Mouse (Mus musculus) lung, embryonic 16.5 days (tissue): ENCODE measurements around the gene Rbms3. TPM values are rescaled to one million over a fixed set of nuclear protein-coding genes. Genes with fewer than 3 reads are reported as not detected.

Experiments
- ATAC-seq: fragments of 200-750 bp; cut with Nextera tagmentation; 2 replicates; pipeline ENCODE4 v1.8.0; 2017; ENCODE audit warnings: low read depth, mild to moderate bottlenecking, moderate library complexity
- H3K27ac ChIP-seq: fragments of 300-500 bp; sonication (generic); 2 replicates; pipeline ENCODE4 v1.5.1; 2014; ENCODE audit warnings: mild to moderate bottlenecking, control low read depth, low read length
- H3K27me3 ChIP-seq: fragments of 300-500 bp; sonication (generic); 2 replicates; pipeline ENCODE4 v1.6.1; 2014; ENCODE audit warnings: low read depth, low read length, mixed read lengths; ENCODE audit not compliant: control insufficient read depth, insufficient read depth
- H3K36me3 ChIP-seq: fragments of 300-500 bp; sonication (generic); 2 replicates; pipeline ENCODE4 v1.6.1; 2014; ENCODE audit warnings: low read length; ENCODE audit not compliant: control insufficient read depth, insufficient read depth
- H3K4me1 ChIP-seq: fragments of 300-500 bp; sonication (generic); replicated peaks from 2 replicates; pipeline ENCODE4 v1.6.1; 2014; ENCODE audit warnings: low read length, mixed read lengths; ENCODE audit not compliant: control insufficient read depth, insufficient read depth
- H3K4me2 ChIP-seq: fragments of 300-500 bp; sonication (generic); 2 replicates; pipeline ENCODE4 v1.6.1; 2014; ENCODE audit warnings: low read depth, low read length, control low read depth
- H3K4me3 ChIP-seq: fragments of 300-500 bp; sonication (generic); 2 replicates; pipeline ENCODE4 v1.5.1; 2014; ENCODE audit warnings: mild to moderate bottlenecking, low read length, control low read depth
- H3K9ac ChIP-seq: fragments of 300-500 bp; sonication (generic); 2 replicates; pipeline ENCODE4 v1.6.1; 2014; ENCODE audit warnings: low read length, control low read depth
- H3K9me3 ChIP-seq: fragments of 300-500 bp; sonication (generic); 2 replicates; pipeline ENCODE4 v1.6.1; 2016; ENCODE audit warnings: low read length; ENCODE audit not compliant: control insufficient read depth
- WGBS: fragments of 180-500 bp; shearing (Covaris S2); extraction: QIAGEN DNeasy Blood & Tissue Kit; methylation state at CpG from one replicate; pipeline ENCODE4 v1.1.7; 2014; 5-methylcytosine and 5-hydroxymethylcytosine counted together
- polyA plus RNA-seq: library from polyadenylated mRNA; unstranded; fragments of >200 nt; fragmentation: Nextera tagmentation; extraction: Ambion mirVana; gene quantifications from 2 replicates; pipeline ENCODE4 v1.2.1, GENCODE M21; 2015

The Rbms3 gene
- polyA plus RNA-seq, 1 experiment from 2014 or later, result 104 TPM

GRCm38 (mm10) chr9:116946787-116947186 lies 682.9 kb downstream of the Rbms3 start:
- WGBS, result 83% methylated on average over 3 of the region's 3 CpGs
- H3K36me3 ChIP-seq, result no peaks in the 10 kb centered on the region
- H3K4me1 ChIP-seq, result peaks cover 5% of the 10 kb centered on the region; the same call in 1 of the 2 replicates
- H3K27me3 ChIP-seq, result no peaks in the 10 kb centered on the region
- H3K4me2 ChIP-seq, result no peak overlapping the region
- H3K4me3 ChIP-seq, result no peak overlapping the region
- H3K27ac ChIP-seq, result no peak overlapping the region
- no peaks in the 10 kb centered on the region for H3K9me3 ChIP-seq
- H3K9ac ChIP-seq, result no peak overlapping the region
- ATAC-seq, result no peak

GRCm38 (mm10) chr9:116945689-116946088 lies 684.0 kb downstream of the Rbms3 start:
- Histone ChIP-seq H3K4me2 (no peak overlapping the region), H3K36me3 (no peaks in the 10 kb centered on the region), H3K4me3 (no peak overlapping the region), H3K9ac (no peak overlapping the region), H3K4me1 (peaks cover 5% of the 10 kb centered on the region; the same call in 1 of the 2 replicates), H3K9me3 (no peaks in the 10 kb centered on the region), H3K27ac (no peak overlapping the region), H3K27me3 (no peaks in the 10 kb centered on the region)
- WGBS, result 49% methylated on average over 9 of the region's 9 CpGs
- peak; percentile 53; the same call in 1 of the 2 replicates for ATAC-seq

DNA sequence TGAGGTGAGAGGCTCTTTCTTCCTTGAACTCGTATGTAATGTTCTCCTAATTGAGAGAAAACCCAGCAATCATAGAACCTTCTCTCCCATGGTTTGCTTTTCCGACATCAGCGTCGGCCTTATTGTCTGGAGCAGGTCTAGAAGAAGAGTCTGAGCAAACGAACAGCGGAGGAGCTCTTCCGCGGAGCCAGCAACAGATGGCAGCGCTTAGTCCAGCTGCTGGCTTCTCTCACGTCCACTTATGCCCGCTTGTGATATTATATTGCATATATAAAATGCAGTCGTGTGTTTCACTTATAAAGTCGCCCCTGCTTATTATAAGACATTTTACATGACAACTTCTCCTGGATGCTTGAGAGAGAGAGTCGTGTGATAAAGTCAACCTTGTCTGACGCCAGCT lies 685.8 kb downstream of the Rbms3 start:
- H3K9ac ChIP-seq, result no peak overlapping the region
- H3K27me3 ChIP-seq, result no peaks in the 10 kb centered on the region
- no peaks in the 10 kb centered on the region for H3K36me3 ChIP-seq
- no peak overlapping the region for H3K27ac ChIP-seq
- H3K4me3 ChIP-seq, result no peak overlapping the region
- peaks cover 5% of the 10 kb centered on the region; the same call in 1 of the 2 replicates for H3K4me1 ChIP-seq
- H3K9me3 ChIP-seq, result no peaks in the 10 kb centered on the region
- ATAC-seq, result no peak
- H3K4me2 ChIP-seq, result no peak overlapping the region
- 61% methylated on average over 15 of the region's 15 CpGs for WGBS

- Histone ChIP-seq H3K27ac (no peak overlapping the region), H3K36me3 (no peaks in the 10 kb centered on the region), H3K4me2 (no peak overlapping the region), H3K27me3 (no peaks in the 10 kb centered on the region), H3K9me3 (no peaks in the 10 kb centered on the region), H3K4me1 (peaks cover 5% of the 10 kb centered on the region; the same call in 1 of the 2 replicates), H3K4me3 (no peak overlapping the region), H3K9ac (no peak overlapping the region)
- WGBS, result 43% methylated on average over 4 of the region's 4 CpGs
- ATAC-seq, result no peak
Observed at GRCm38 (mm10) chr9:116941116-116941515, 688.6 kb downstream of the Rbms3 start.

- 80% methylated on average over 8 of the region's 8 CpGs for WGBS
- Histone ChIP-seq H3K27ac (no peak overlapping the region), H3K9me3 (no peaks in the 10 kb centered on the region), H3K36me3 (no peaks in the 10 kb centered on the region), H3K4me2 (no peak overlapping the region), H3K27me3 (no peaks in the 10 kb centered on the region), H3K4me1 (peaks cover 5% of the 10 kb centered on the region; the same call in 1 of the 2 replicates), H3K4me3 (no peak overlapping the region), H3K9ac (no peak overlapping the region)
- no peak for ATAC-seq
Observed at GRCm38 (mm10) chr9:116940693-116941092, 689.0 kb downstream of the Rbms3 start.

DNA sequence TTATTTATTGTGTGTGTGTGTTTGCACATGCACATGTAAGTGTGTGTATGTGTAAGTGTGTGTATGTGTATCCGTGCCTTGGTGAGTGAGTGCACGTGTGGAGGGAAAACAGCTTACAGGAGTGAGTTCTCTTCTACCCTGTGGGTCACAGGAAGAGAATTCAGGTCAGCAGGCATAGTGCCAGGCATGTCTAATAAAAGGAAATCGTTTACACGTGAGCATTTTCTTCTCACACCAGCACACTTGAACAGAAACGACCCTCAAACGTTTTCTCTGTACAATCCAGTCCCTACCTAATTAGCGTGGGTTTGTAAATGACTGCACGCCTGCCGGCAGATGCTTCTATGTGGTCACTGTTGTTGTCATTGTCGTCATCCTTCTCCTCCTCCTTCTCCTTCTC lies 701.4 kb downstream of the Rbms3 start:
- Histone ChIP-seq H3K4me2 (no peak overlapping the region), H3K4me3 (no peak overlapping the region), H3K27ac (no peak overlapping the region), H3K36me3 (peaks cover 3% of the 10 kb centered on the region; the same call in 1 of the 2 replicates), H3K9me3 (no peaks in the 10 kb centered on the region), H3K9ac (no peak overlapping the region), H3K27me3 (no peaks in the 10 kb centered on the region), H3K4me1 (0 out of 2 replicates have a peak, but pooled peaks cover 2% of the 10 kb centered on the region)
- ATAC-seq, result no peak
- whole genome bisulfite sequencing, result 51% methylated on average over 10 of the region's 10 CpGs

DNA sequence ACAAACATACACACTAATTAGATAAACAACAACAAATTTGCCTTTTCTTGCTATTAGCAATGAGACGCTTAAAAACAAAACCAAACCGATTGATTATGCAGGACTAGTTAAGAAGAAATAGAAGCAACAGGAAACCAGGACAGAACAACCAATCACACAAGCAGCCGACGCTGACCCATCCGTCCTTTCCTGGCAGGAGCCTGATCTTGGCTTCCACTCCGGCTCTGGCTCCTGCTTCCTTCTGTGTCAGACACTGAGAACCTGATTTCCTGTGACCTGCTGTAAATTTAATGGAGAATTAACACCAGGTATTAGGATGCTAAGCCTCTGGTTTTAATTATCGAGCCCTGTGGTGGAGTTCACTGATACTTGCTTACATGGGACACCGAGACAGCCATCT lies 706.6 kb downstream of the Rbms3 start:
- no peak overlapping the region for H3K9ac ChIP-seq
- no peaks in the 10 kb centered on the region for H3K9me3 ChIP-seq
- no peaks in the 10 kb centered on the region; the same call in 1 of the 2 replicates for H3K4me1 ChIP-seq
- 84% methylated on average over 8 of the region's 8 CpGs for WGBS
- H3K4me2 ChIP-seq, result no peak overlapping the region
- no peak overlapping the region for H3K27ac ChIP-seq
- no peaks in the 10 kb centered on the region for H3K27me3 ChIP-seq
- H3K4me3 ChIP-seq, result no peak overlapping the region
- peaks cover 3% of the 10 kb centered on the region; the same call in 1 of the 2 replicates for H3K36me3 ChIP-seq
- ATAC-seq, result no peak

DNA sequence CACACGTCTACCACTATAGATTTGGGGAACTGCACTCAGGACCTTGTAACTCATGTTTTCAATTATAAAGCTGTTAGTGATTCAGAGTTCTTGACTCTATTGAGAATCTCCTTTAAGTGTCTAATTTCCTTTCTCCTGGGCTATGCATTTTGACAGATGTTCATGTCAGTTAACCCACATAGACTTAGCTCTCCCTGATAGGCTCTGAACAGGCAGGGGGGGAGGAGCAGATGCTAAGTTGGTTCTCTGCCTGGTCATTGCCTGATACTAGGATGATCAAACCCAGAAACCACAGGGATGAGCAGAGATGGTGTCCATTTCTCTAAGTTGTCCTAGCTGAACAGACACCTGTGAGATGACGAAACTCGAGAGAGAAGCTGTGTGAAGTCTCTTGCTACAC lies 707.2 kb downstream of the Rbms3 start:
- no peak overlapping the region for H3K9ac ChIP-seq
- no peak for ATAC-seq
- H3K9me3 ChIP-seq, result no peaks in the 10 kb centered on the region
- 72% methylated on average over 3 of the region's 3 CpGs for WGBS
- no peaks in the 10 kb centered on the region; the same call in 1 of the 2 replicates for H3K4me1 ChIP-seq
- no peak overlapping the region for H3K4me3 ChIP-seq
- H3K27ac ChIP-seq, result no peak overlapping the region
- H3K4me2 ChIP-seq, result no peak overlapping the region
- H3K27me3 ChIP-seq, result no peaks in the 10 kb centered on the region
- H3K36me3 ChIP-seq, result peaks cover 3% of the 10 kb centered on the region; the same call in 1 of the 2 replicates

DNA sequence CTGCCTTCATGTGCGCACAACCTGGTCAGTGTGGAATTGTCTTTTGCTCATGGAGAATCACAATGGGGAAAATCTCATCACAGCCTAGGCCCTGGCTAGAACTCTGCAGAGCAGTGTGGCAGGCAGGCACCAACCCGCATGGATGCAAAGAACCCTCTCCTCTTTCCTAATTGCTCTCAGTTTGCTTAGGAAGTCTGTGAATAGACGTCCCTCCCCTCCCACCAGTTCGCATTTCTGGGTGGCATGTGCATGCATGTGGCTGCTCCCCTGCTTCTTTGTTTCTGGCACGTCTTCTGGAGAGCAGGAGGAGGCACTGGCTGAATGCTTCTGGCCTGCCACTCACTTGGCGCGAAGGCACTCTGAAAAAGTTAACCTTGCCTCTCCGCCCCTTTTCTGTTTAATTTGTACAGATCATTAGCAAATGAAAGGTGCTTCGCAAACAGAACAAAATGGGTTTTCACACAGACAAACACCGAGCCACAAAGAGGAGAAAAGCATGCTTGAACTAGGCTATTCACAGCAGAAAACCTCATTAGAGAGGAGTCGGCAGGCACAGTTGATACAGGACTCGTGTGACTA lies 710.2 kb downstream of the Rbms3 start:
- no peak overlapping the region for H3K9ac ChIP-seq
- H3K9me3 ChIP-seq, result no peaks in the 10 kb centered on the region
- H3K27me3 ChIP-seq, result no peaks in the 10 kb centered on the region
- WGBS, result 51% methylated on average over 12 of the region's 12 CpGs
- ATAC-seq, result no peak
- H3K36me3 ChIP-seq, result no peaks in the 10 kb centered on the region
- H3K4me2 ChIP-seq, result no peak overlapping the region
- no peak overlapping the region for H3K4me3 ChIP-seq
- H3K4me1 ChIP-seq, result no peaks in the 10 kb centered on the region; the same call in 1 of the 2 replicates
- no peak overlapping the region for H3K27ac ChIP-seq
